Mouse (Mus musculus) thymus, adult 2 months (tissue): ENCODE results near the gene 7530416G11Rik.

Source experiments
- CTCF ChIP-seq: fragments of 200-500 bp; IDR thresholded peaks from 2 replicates; pipeline ENCODE4 v1.5.1; 2012; ENCODE audit warnings: mild to moderate bottlenecking, control low read depth, low read length, moderate library complexity, borderline replicate concordance; ENCODE audit not compliant: control insufficient read depth, poor library complexity, insufficient read depth; ENCODE audit errors: extremely low read depth
- POLR2A ChIP-seq: fragments of 200-500 bp; IDR thresholded peaks from 2 replicates; pipeline ENCODE4 v1.6.1; 2012; ENCODE audit warnings: mild to moderate bottlenecking, low read length, control low read depth, moderate library complexity; ENCODE audit not compliant: control insufficient read depth, poor library complexity, insufficient read depth; ENCODE audit errors: extremely low read depth

DNA sequence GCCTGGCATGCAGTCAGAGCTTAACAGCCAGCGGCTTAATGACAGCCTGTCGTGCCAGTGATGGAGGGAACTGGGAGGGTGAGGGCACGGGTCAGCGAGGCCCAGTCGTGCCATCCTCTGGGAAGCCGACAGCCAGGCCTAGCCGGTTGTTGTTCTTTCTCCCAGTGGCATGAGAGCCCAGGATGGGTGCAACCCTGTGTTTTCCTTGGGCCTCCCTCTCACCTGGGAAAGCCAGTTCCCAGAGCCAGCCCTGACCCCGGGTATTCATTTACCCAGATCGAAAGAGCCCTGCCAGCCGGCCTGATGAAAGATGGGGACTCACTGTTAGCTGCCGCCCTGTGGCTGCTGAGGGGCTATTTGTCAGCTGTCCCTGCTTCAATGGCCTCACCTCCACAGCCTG lies 35.1 kb upstream of the 7530416G11Rik start:
- TF ChIP-seq POLR2A (no peak), CTCF (no peak)
